Mouse (Mus musculus) gonadal fat pad, adult 2 months (tissue): ENCODE measurements around the gene Gm13287. TPM values are rescaled to one million over a fixed set of nuclear protein-coding genes. Genes with fewer than 3 reads are reported as not detected.
A peak's percentile ranks its signal among the peaks of the same experiment; 100 is the strongest.
"Not testable (repeated sequence)": the region's sequence is repeated elsewhere in the genome, so short reads cannot be mapped to it uniquely, and the experiment has no call there.

ENCODE experiments used
- DNase-seq: peaks from one replicate; pipeline ENCODE4 v3.0.0-alpha.2; 2012; ENCODE audit warnings: low read depth
- polyA plus RNA-seq: library from polyadenylated mRNA; depleted of rRNA; stranded (reverse); fragments of >200 nt; gene quantifications from 2 replicates; pipeline ENCODE4 v1.2.3, GENCODE M21; 2012; rRNA removed

The Gm13287 gene
- polyA plus RNA-seq: not detected in 2 replicates

GRCm38 (mm10) chr4:88802954-88803353 lies at the start of gene Gm13287:
Gene Gm13287, plus strand, starts transcription at chr4:88803254.
- DNase-seq: not testable (repeated sequence)

DNA sequence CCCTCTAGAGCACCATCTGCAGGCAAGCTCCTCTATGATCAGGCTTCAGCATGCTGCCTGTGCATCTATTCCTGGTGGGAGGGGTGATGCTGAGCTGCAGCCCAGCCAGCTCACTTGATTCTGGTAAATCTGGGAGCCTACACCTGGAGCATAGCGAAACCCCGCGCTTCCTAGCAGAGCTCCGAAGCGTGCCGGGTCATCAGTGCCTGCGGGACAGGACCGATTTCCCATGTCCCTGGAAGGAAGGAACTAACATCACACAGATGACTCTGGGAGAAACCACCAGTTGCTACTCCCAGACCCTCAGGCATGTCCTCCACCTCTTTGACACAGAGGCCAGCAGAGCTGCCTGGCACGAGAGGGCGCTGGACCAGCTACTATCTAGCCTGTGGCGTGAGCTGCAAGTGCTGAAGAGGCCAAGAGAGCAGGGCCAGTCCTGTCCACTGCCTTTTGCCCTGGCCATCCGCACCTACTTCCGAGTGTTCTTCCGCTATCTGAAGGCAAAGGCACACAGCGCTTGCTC lies 48.2 kb upstream of the Gm13287 start, which contains the start of gene Gm13271:
Gene Gm13271 (plus strand): TSS at position 51 of the 523 bp plus-strand sequence.
- DNase-seq: not testable (repeated sequence)

GRCm38 (mm10) chr4:88756581-88757513 lies 46.2 kb upstream of the Gm13287 start:
- DNase-seq: not testable (repeated sequence)

GRCm38 (mm10) chr4:88757628-88758031 lies 45.4 kb upstream of the Gm13287 start:
- DNase-seq: peak; percentile 28

DNA sequence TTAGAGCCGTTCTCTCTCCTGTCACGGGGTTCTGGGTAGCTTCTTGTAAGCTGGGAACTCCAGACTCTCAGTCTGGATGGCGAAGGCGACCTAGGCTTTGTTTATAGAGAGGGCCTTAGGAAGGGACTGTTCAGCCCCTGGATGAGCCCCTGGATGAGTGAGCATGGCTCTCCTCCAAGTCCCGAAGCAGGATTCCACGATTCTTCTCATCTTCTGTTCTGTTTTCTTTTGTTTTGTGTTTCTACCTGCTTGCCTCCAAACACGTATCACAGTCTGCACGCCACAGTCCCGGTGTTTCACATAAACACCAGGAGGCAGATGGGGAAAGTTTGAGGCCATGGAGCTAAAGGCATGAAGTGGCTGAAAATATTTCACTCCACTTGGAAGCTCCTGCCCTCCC lies 44.3 kb upstream of the Gm13287 start:
- DNase-seq: not testable (repeated sequence)

DNA sequence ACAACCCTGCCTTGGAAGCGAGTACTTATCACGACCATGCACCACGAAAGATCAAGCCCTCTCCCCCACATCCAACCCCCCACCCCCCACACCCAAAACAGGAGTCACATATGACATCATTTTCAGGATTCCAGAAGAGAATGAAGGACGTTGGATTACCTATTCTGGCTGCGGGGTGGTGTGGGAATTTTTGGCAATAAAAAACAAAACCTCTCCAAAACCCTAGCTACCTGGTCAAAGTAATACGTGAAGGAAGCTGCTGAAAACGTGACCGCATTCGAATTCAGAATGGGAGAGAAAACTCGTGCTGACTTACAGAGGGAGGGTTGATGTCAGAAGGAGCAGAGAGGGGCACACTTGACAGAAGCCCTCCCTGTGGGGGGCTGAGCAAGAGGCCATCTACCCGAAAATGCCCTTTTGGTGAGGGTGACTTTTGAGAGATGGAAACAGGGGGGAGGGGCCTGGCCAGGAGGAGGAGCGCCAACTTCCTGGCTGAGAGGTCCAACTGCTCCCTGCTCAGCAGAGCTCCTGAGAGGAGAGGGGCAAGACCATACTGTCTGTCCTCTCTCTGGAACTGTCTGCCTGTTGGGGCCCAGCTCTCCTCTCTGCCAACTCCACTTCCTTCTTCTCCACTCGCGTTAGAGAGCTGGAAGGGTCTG lies 43.3 kb upstream of the Gm13287 start, which contains the start of gene Gm13283:
Gene Gm13283 (plus strand): TSS at position 510 of the 659 bp plus-strand sequence.
- DNase-seq: not testable (repeated sequence)

GRCm38 (mm10) chr4:88760431-88760830 lies 42.6 kb upstream of the Gm13287 start:
- DNase-seq: not testable (repeated sequence)

DNA sequence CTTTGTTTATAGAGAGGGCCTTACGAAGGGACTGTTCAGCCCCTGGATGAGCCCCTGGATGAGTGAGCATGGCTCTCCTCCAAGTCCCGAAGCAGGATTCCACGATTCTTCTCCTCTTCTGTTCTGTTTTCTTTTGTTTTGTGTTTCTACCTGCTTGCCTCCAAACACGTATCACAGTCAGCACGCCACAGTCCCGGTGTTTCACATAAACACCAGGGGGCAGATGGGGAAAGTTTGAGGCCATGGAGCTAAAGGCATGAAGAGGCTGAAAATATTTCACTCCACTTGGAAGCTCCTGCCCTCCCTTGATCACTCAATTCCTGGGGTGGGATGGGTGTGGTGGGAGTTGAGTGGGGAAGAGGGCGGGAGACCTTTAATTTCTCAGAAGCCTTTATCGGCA lies 41.3 kb upstream of the Gm13287 start:
- not testable (repeated sequence) for DNase-seq

GRCm38 (mm10) chr4:88762341-88762740 lies 40.7 kb upstream of the Gm13287 start:
- DNase-seq: not testable (repeated sequence)

DNA sequence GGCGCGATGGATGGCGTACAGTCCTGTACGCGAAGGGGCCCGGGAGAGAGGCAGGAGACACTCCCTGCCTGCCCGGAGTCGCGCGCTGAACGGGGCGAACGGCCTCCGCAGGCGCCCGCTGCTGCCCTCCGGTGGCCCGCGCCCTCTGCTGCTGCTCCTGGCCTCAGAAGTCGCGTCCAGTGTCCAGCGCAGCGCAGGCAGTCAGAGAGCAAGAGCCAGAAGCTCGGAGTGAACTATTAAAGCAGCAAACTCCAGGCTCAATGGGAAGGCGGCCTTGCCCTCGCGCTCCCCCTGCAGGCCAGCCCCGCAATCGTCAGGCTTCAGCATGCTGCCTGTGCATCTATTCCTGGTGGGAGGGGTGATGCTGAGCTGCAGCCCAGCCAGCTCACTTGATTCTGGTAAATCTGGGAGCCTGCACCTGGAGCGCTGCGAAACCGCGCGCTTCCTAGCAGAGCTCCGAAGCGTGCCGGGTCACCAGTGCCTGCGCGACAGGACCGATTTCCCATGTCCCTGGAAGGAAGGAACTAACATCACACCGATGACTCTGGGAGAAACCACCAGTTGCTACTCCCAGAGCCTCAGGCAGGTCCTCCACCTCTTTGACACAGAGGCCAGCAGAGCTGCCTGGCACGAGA lies 39.6 kb upstream of the Gm13287 start:
- DNase-seq: not testable (repeated sequence)

DNA sequence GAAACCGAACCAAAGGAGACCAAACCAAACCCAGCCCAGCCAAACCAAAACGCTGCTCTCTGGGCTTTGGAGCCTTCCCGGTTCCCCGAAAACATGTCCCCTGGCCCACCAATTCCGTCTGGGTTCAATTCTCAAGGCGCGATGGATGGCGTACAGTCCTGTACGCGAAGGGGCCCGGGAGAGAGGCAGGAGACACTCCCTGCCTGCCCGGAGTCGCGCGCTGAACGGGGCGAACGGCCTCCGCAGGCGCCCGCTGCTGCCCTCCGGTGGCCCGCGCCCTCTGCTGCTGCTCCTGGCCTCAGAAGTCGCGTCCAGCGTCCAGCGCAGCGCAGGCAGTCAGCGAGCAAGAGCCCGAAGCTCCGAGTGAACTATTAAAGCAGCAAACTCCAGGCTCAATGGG lies 29.5 kb upstream of the Gm13287 start, which contains the start of gene Gm13290:
Gene Gm13290 (plus strand): TSS at position 301 of the 400 bp plus-strand sequence.
- not testable (repeated sequence) for DNase-seq

- not testable (repeated sequence) for DNase-seq
Observed at GRCm38 (mm10) chr4:88776622-88777021, 26.4 kb upstream of the Gm13287 start, which contains the start of gene Gm13289. Gene Gm13289, plus strand, starts transcription at chr4:88776922.

GRCm38 (mm10) chr4:88779550-88779949 lies 23.5 kb upstream of the Gm13287 start, which contains the start of gene Gm13272:
Gene Gm13272, plus strand, starts transcription at chr4:88779850.
- not testable (repeated sequence) for DNase-seq

DNA sequence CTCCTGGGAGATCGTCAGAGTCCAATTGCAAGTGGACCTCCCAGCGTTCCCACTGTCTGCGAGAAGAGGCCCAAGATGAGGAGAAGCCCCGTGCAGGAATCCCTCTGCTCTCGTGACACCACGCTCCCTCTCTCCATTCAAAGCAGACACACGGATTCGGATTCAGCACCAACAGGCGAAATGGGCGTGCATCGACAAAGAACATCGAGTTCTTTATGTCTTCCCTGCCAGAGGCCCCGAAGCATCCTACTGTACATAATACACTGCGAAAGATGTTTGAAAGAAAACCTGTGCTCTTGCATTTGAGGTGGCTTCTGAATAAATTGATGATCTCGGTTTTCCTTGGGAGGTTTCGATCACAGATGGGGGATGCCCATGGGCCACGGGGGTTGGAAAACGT lies 22.7 kb upstream of the Gm13287 start:
- not testable (repeated sequence) for DNase-seq

- not testable (repeated sequence) for DNase-seq
Observed at GRCm38 (mm10) chr4:88781831-88782230, 21.2 kb upstream of the Gm13287 start, which contains the start of gene Ifnz. Gene Ifnz, plus strand, starts transcription at chr4:88782131.

DNA sequence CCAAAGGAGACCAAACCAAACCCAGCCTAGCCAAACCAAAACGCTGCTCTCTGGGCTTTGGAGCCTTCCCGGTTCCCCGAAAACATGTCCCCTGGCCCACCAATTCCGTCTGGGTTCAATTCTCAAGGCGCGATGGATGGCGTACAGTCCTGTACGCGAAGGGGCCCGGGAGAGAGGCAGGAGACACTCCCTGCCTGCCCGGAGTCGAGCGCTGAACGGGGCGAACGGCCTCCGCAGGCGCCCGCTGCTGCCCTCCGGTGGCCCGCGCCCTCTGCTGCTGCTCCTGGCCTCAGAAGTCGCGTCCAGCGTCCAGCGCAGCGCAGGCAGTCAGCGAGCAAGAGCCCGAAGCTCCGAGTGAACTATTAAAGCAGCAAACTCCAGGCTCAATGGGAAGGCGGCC lies 20.7 kb upstream of the Gm13287 start:
- not testable (repeated sequence) for DNase-seq

DNA sequence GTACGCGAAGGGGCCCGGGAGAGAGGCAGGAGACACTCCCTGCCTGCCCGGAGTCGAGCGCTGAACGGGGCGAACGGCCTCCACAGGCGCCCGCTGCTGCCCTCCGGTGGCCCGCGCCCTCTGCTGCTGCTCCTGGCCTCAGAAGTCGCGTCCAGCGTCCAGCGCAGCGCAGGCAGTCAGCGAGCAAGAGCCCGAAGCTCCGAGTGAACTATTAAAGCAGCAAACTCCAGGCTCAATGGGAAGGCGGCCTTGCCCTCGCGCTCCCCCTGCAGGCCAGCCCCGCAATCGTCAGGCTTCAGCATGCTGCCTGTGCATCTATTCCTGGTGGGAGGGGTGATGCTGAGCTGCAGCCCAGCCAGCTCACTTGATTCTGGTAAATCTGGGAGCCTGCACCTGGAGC lies 17.6 kb upstream of the Gm13287 start, which contains the start of gene Gm13276:
Gene Gm13276 (plus strand): TSS at position 301 of the 400 bp plus-strand sequence.
- not testable (repeated sequence) for DNase-seq

- not testable (repeated sequence) for DNase-seq
Observed at GRCm38 (mm10) chr4:88788402-88788801, 14.7 kb upstream of the Gm13287 start, which contains the start of gene Gm13277. Gene Gm13277, plus strand, starts transcription at chr4:88788632.

GRCm38 (mm10) chr4:88791250-88791649 lies 11.8 kb upstream of the Gm13287 start, which contains the start of gene Gm13278:
Gene Gm13278, plus strand, starts transcription at chr4:88791550.
- not testable (repeated sequence) for DNase-seq

- DNase-seq: not testable (repeated sequence)
Observed at GRCm38 (mm10) chr4:88793936-88794675, 8.9 kb upstream of the Gm13287 start, which contains the start of gene Gm13275. Gene Gm13275, plus strand, starts transcription at chr4:88794487.
